8 mouse cellular contexts compared by ENCODE assay signal in genomic region chr11:69919661-69920265, GRCm38 (mm10). TPM values are rescaled to one million over a fixed set of nuclear protein-coding genes. Genes with fewer than 3 reads are reported as not detected.
DNase-seq lines count a peak whose midpoint lies in the region; ATAC-seq and TF ChIP-seq lines count a peak whose summit lies in the region.

No protein-coding gene starts in this region.

- no peak for TF ChIP-seq CTCF in testis, adult 2 months (IDR thresholded peaks at IDR 0.05; ENCODE audit: control insufficient read depth, insufficient read depth, insufficient replicate concordance, low read depth, low read length)

- peak; percentile 65 to 78 for DNase-seq in urinary bladder, adult 18-20 months (ENCODE audit: low spot score in 2 of 2)
- DNase-seq in urinary bladder, postnatal 10 days (ENCODE audit: low spot score), result no peak
- DNase-seq in cerebellum, postnatal 36 days, result peak; percentile 39 to 42
- DNase-seq in gastrocnemius, postnatal 36 days, result peak; percentile 76 to 84

- peak overlapping the region; percentile 98 for H3K27ac ChIP-seq in intestine, embryonic 15.5 days
- H3K27ac ChIP-seq in liver, embryonic 12.5 days, result peak overlapping the region; percentile 99
- peak overlapping the region; percentile 98 for H3K27ac ChIP-seq in testis, adult 2 months (ENCODE audit: control insufficient read depth, insufficient read depth, low read depth, low read length)

- intact Hi-C loops in gastrocnemius, postnatal 36 days (cut with DNase I), result no loop called here

- no peaks in the 10 kb centered on the region for H3K27me3 ChIP-seq in intestine, embryonic 15.5 days (replicated peaks)
- no peaks in the 10 kb centered on the region for H3K27me3 ChIP-seq in liver, embryonic 12.5 days (replicated peaks)
- H3K27me3 ChIP-seq in myocyte (ENCODE audit: control insufficient read depth, insufficient read depth, insufficient read length), result no peaks in the 10 kb centered on the region
- H3K27me3 ChIP-seq in testis, adult 2 months (ENCODE audit: control insufficient read depth, insufficient read depth, low read length), result no peaks in the 10 kb centered on the region

- peak overlapping the region; percentile 93 for H3K9ac ChIP-seq in intestine, embryonic 15.5 days
- H3K9ac ChIP-seq in liver, embryonic 12.5 days, result peak overlapping the region; percentile 100

- peaks cover 28% of the 10 kb centered on the region for H3K4me1 ChIP-seq in intestine, embryonic 15.5 days (replicated peaks)
- peaks cover 74% of the 10 kb centered on the region for H3K4me1 ChIP-seq in liver, embryonic 12.5 days
- peaks cover 14% of the 10 kb centered on the region for H3K4me1 ChIP-seq in testis, adult 2 months (ENCODE audit: control insufficient read depth, insufficient read depth, low read length)

- TF ChIP-seq POLR2A in myocyte (IDR thresholded peaks at IDR 0.05; ENCODE audit: insufficient read length, low read depth), result no peak
- TF ChIP-seq POLR2A in testis, adult 2 months (IDR thresholded peaks at IDR 0.05; ENCODE audit: control insufficient read depth, low read depth, low read length), result no peak

- peak overlapping the region; percentile 78 for H3K4me2 ChIP-seq in intestine, embryonic 15.5 days (replicated peaks)
- peak overlapping the region; percentile 92 for H3K4me2 ChIP-seq in liver, embryonic 12.5 days
- peak overlapping the region; percentile 87 for H3K4me2 ChIP-seq in myocyte (ENCODE audit: low read depth)

- no peaks in the 10 kb centered on the region for H3K9me3 ChIP-seq in intestine, embryonic 15.5 days
- H3K9me3 ChIP-seq in liver, embryonic 12.5 days (replicated peaks), result no peaks in the 10 kb centered on the region

- peak overlapping the region; percentile 83 for H3K4me3 ChIP-seq in intestine, embryonic 15.5 days (replicated peaks)
- H3K4me3 ChIP-seq in liver, embryonic 12.5 days, result peak overlapping the region; percentile 86
- peak overlapping the region; percentile 77 for H3K4me3 ChIP-seq in myocyte
- peak overlapping the region; percentile 98 for H3K4me3 ChIP-seq in testis, adult 2 months (ENCODE audit: control insufficient read depth, low read depth, low read length)

- ATAC-seq in intestine, embryonic 15.5 days, result peak; percentile 40
- peak; percentile 58 for ATAC-seq in liver, embryonic 12.5 days

- H3K36me3 ChIP-seq in intestine, embryonic 15.5 days, result peaks cover 25% of the 10 kb centered on the region
- peaks cover 52% of the 10 kb centered on the region for H3K36me3 ChIP-seq in liver, embryonic 12.5 days
- peaks cover 39% of the 10 kb centered on the region for H3K36me3 ChIP-seq in myocyte (ENCODE audit: control insufficient read depth, insufficient read depth)
- H3K36me3 ChIP-seq in testis, adult 2 months (ENCODE audit: control insufficient read depth, insufficient read depth, low read length), result peaks cover 7% of the 10 kb centered on the region

- peaks cover 53% of the 10 kb centered on the region for H3K79me2 ChIP-seq in myocyte (ENCODE audit: control insufficient read depth, insufficient read depth)

- under 1% methylated on average over 17 of the region's 17 CpGs for WGBS in intestine, embryonic 15.5 days
- WGBS in liver, embryonic 12.5 days (ENCODE audit: insufficient replicate concordance), result under 1% methylated on average over 17 of the region's 17 CpGs

- peak overlapping the region; percentile 87 for H3ac ChIP-seq in myocyte (ENCODE audit: control insufficient read depth, insufficient read length)

TF ChIP-seq in myocyte, 11 proteins besides CTCF, POLR2A, EP300 and RAD21:
- TF ChIP-seq MYOD1 (IDR thresholded peaks at IDR 0.05; ENCODE audit: control insufficient read depth in 1 of 3, insufficient read length in 2 of 3, low read depth in 2 of 3) (no peak), E2F4 (IDR thresholded peaks at IDR 0.05; ENCODE audit: insufficient read depth) (no peak), MYOG (IDR thresholded peaks at IDR 0.05; ENCODE audit: control insufficient read depth in 1 of 3, insufficient read depth in 1 of 3, insufficient read length in 2 of 3, low read depth in 2 of 3) (no peak), MAX (IDR thresholded peaks at IDR 0.05; ENCODE audit: low read depth) (no peak), POLR2AphosphoS2 (IDR thresholded peaks at IDR 0.05; ENCODE audit: insufficient read length, low read depth) (peak; percentile 76), REST (IDR thresholded peaks at IDR 0.05; ENCODE audit: insufficient read depth, insufficient read length) (no peak)
TF ChIP-seq in myocyte: peak in this region for 1.

RNA-seq across cellular contexts. Expression of gene Eif5a, which starts 2.0 kb away (rescaled TPM):
- total RNA-seq in gastrocnemius, postnatal 36 days (2021), result 100 to 1,000 TPM; 402 to 432 TPM
- polyA plus RNA-seq in intestine, embryonic 15.5 days (2015; fragmentation: Nextera tagmentation; extraction: Ambion mirVana), result 1,625 and 1,693 TPM in 2 replicates
- 2,199 and 2,266 TPM in 2 replicates for polyA plus RNA-seq in liver, embryonic 12.5 days (2016; fragmentation: Nextera tagmentation; extraction: Ambion mirVana)
- polyA plus RNA-seq in myocyte (2012; fragmentation: generic; extraction: Trizol), result 1,243 TPM
- polyA plus RNA-seq in testis, adult 2 months (2012; rRNA removed), result 621 and 702 TPM in 2 replicates

RNA-seq across cellular contexts. Expression of gene Gps2, which starts 6.1 kb away (rescaled TPM):
- 10 to 100 TPM; 33.9 to 42.5 TPM for total RNA-seq in gastrocnemius, postnatal 36 days (2021)
- 68.1 and 68.5 TPM in 2 replicates for polyA plus RNA-seq in intestine, embryonic 15.5 days (2015; fragmentation: Nextera tagmentation; extraction: Ambion mirVana)
- polyA plus RNA-seq in liver, embryonic 12.5 days (2016; fragmentation: Nextera tagmentation; extraction: Ambion mirVana), result 125 TPM in 2 replicates
- polyA plus RNA-seq in myocyte (2012; fragmentation: generic; extraction: Trizol), result 38.0 TPM
- 290 and 295 TPM in 2 replicates for polyA plus RNA-seq in testis, adult 2 months (2012; rRNA removed)

RNA-seq across cellular contexts. Expression of gene Ybx2, which starts 15.8 kb away (rescaled TPM):
- 10 to 100 TPM in 1 of 2 experiments, 1 to 10 TPM in 1; 5.4 to 10.6 TPM for total RNA-seq in gastrocnemius, postnatal 36 days (2021)
- polyA plus RNA-seq in intestine, embryonic 15.5 days (2015; fragmentation: Nextera tagmentation; extraction: Ambion mirVana), result 2.5 and 3.1 TPM in 2 replicates
- polyA plus RNA-seq in liver, embryonic 12.5 days (2016; fragmentation: Nextera tagmentation; extraction: Ambion mirVana), result 0.20 and 0.25 TPM in 2 replicates
- 0.12 TPM for polyA plus RNA-seq in myocyte (2012; fragmentation: generic; extraction: Trizol)
- 3,709 and 3,883 TPM in 2 replicates for polyA plus RNA-seq in testis, adult 2 months (2012; rRNA removed)

RNA-seq across cellular contexts. Expression of gene Neurl4, which starts 18.9 kb away (rescaled TPM):
- 10 to 100 TPM; 22.9 to 23.1 TPM for total RNA-seq in gastrocnemius, postnatal 36 days (2021)
- polyA plus RNA-seq in intestine, embryonic 15.5 days (2015; fragmentation: Nextera tagmentation; extraction: Ambion mirVana), result 7.0 and 10.0 TPM in 2 replicates
- polyA plus RNA-seq in liver, embryonic 12.5 days (2016; fragmentation: Nextera tagmentation; extraction: Ambion mirVana), result 4.5 and 5.7 TPM in 2 replicates
- polyA plus RNA-seq in myocyte (2012; fragmentation: generic; extraction: Trizol), result 42.2 TPM
- 57.7 and 61.1 TPM in 2 replicates for polyA plus RNA-seq in testis, adult 2 months (2012; rRNA removed)

RNA-seq across cellular contexts. Expression of gene 2810408A11Rik, which starts 19.0 kb away (rescaled TPM):
- under 1 TPM in 1 of 2 experiments, not detected in 1; 0.59 TPM for total RNA-seq in gastrocnemius, postnatal 36 days (2021)
- polyA plus RNA-seq in intestine, embryonic 15.5 days (2015; fragmentation: Nextera tagmentation; extraction: Ambion mirVana), result 7.7 and 7.9 TPM in 2 replicates
- polyA plus RNA-seq in liver, embryonic 12.5 days (2016; fragmentation: Nextera tagmentation; extraction: Ambion mirVana), result 2.3 TPM in 2 replicates
- polyA plus RNA-seq in myocyte (2012; fragmentation: generic; extraction: Trizol), result 3.0 TPM
- polyA plus RNA-seq in testis, adult 2 months (2012; rRNA removed), result 124 and 125 TPM in 2 replicates

Comparison
In these comparisons a context has a peak if more than half of its experiments do, and no peak if none do; other contexts are left out.
1. RNA of gene Ybx2, which starts 15.8 kb away (polyA plus RNA-seq): 3,709 to 3,883 TPM in testis, adult 2 months; 2.5 to 3.1 TPM in intestine, embryonic 15.5 days, 0.20 to 0.25 TPM in liver, embryonic 12.5 days and 0.12 TPM in myocyte (single experiment); every median in the first group is over 100 times any median in the second.
2. Peak in every context shown above with its lines, with median percentiles within 50 percentile points of each other: H3K27ac ChIP-seq, H3K4me2 ChIP-seq and H3K4me3 ChIP-seq.